Mouse (Mus musculus): Measurements from ENCODE around the gene Ptpn13. TPM values are rescaled to one million over a fixed set of nuclear protein-coding genes. Genes with fewer than 3 reads are reported as not detected.

Gene Ptpn13
- total RNA-seq, 2 experiments from 2014 or later = 9.8 TPM

DNA sequence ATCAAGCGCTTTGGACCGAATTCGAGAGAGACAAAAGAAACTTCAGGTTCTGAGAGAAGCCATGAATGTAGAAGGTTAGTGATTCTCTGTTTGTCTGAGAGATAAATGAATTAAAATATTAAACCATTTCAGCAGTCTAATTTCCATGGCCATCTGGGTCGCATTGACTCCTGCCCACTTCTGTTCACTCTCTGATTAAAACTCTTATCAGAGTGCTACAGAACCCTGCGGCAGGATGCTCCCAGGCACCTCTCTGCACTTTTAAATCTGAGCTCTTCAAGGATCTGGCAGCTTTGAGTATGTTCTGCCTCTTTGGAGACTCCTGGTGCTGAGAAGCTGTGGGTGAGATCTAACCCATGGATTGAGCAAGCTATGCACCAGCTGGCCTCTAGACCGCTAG is 76.8 kb downstream of the Ptpn13 start:
- intact Hi-C loops (cut with DNase I) = no loop called here
- no peak for DNase-seq

GRCm38 (mm10) chr5:103513162-103513561 is 88.2 kb downstream of the Ptpn13 start:
- DNase-seq = no peak

DNA sequence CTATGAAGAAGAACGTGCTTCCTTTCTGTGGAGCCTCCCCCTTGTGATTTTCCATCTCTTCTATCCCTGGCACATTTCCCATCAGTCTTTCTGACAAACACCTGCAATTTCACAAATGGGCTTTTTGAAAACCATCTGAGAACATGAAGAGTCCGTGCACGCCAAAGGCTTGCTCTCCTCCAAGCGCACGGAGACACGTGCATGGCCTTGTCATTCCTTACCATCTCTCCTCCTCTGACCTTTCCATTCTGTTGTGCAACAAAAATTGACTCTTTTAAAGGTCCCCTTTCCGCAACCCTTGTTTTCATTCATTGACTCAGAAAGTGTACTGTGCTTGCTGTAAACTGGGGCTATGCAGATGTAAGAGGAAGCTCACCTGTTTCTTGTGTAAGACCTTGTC is 89.4 kb downstream of the Ptpn13 start:
- DNase-seq = no peak
- intact Hi-C loops (cut with DNase I) = no loop called here

More at GRCm38 (mm10) chr5:103513162-103513561, 88.2 kb downstream of the Ptpn13 start:
- intact Hi-C loops (cut with DNase I) = no loop called here

DNA sequence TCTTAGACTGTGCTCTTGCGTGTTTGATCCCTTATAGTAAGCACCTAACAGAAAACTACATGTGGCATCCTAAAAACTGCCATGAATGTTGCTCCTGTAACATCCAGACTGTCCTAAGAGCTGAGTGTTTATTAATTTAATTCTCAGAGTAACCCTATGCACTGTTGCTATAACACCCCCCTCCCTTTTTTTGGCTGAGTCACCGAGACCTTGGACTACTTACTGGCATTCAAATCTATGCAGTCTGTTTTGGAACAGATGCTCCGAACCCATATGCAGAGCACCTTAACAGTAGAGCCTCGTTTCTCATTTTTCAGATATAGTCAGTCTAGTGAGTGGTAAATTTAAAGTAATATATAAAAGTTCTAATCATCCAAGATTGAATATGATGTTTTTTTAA is 90.9 kb downstream of the Ptpn13 start:
- intact Hi-C loops (cut with DNase I) = no loop called here
- DNase-seq = no peak

- no peak for DNase-seq
- intact Hi-C loops (cut with DNase I) = no loop called here
These were observed 91.6 kb downstream of the Ptpn13 start for GRCm38 (mm10) chr5:103516555-103516954.

- intact Hi-C loops (cut with DNase I) = no loop called here
- no peak for DNase-seq
These were observed 92.6 kb downstream of the Ptpn13 start for GRCm38 (mm10) chr5:103517641-103518040.

DNA sequence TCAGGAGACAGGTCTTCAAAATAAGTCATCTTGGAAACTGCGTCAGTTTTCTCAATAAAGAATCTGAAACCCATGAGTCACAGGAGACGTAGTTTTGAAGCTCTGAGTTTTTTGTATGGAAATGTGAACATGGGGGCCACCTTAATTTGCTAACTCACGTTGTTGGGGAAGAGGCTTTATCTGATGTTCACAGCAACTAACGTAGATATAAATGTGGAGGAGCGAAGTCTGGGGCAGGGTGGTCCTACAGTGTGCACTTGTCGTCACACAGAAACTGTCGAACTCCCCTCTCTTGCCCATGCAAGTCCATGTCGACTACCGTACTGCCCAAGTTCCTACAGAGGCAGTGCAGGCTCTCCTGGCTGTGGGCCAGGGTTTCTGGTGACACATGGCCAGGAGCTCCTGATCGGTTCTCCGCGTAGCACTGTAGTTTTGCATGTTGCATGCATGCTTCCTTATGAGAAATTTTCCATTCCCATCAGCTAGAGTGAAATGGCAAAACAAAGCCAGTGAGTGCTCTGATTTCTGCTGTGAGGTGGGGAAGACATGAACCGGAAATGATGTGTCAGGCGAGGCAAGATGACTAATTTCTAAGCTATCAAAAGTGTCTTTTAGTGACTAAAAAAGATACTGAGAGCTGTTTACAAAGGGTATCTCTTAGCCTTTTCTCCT is 93.9 kb downstream of the Ptpn13 start:
- DNase-seq = peak; percentile 55 to 75

GRCm38 (mm10) chr5:103522371-103522770 is 97.4 kb downstream of the Ptpn13 start:
- intact Hi-C loops (cut with DNase I) = no loop called here
- DNase-seq = no peak

More for the DNA sequence above, 93.9 kb downstream of the Ptpn13 start:
- intact Hi-C loops (cut with DNase I) = no loop called here

GRCm38 (mm10) chr5:103526668-103527436 is 101.9 kb downstream of the Ptpn13 start:
- no peak for DNase-seq
- intact Hi-C loops (cut with DNase I) = no loop called here

GRCm38 (mm10) chr5:103527437-103527718 is 102.4 kb downstream of the Ptpn13 start:
- peak in 1 of 2 experiments; percentile 7 for DNase-seq
- intact Hi-C loops (cut with DNase I) = no loop called here

GRCm38 (mm10) chr5:103530214-103530613 is 105.2 kb downstream of the Ptpn13 start:
- intact Hi-C loops (cut with DNase I) = no loop called here
- no peak for DNase-seq

- DNase-seq = no peak
- intact Hi-C loops (cut with DNase I) = no loop called here
These were observed 107.9 kb downstream of the Ptpn13 start for GRCm38 (mm10) chr5:103532841-103533390.

DNA sequence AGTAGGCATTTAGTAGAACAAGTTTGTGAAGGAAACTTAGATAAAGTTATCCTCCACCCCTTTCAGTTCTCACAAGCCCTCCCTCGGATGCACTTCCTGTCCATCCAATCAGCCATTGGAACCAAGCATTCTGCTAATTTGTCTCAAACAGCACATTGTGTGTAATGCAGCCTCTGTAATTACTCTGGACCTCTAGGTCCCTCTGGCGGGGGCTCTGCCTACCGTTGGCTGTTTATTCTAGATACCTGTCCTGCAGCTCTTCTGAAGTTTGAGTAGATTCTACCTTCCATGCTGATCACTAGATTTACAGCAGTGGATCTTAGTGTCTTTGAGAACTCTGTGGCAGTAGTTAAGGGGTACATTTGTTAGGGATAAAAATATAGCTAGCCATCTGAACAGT is 109.5 kb downstream of the Ptpn13 start:
- intact Hi-C loops (cut with DNase I) = no loop called here
- DNase-seq = peak; percentile 7 to 10

DNA sequence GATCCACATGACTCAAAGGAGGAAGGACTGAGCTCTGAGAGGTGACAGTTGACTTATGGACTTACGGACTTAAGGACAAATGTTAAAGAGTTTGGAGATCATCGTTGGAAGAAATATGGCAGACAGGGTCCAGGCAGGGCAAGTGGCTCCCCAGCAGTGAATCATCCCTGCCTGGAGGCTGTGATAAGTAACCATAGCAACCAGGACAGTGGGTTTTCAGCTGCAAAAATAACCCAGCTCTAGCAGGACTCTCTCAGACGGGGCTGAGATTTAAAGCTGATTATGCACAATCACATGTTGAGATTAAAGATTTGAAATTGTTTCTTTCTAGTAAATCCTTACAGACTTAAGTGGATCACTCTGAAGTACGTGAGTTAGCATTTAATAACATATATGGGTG is 112.4 kb downstream of the Ptpn13 start:
- intact Hi-C loops (cut with DNase I) = no loop called here
- no peak for DNase-seq

DNA sequence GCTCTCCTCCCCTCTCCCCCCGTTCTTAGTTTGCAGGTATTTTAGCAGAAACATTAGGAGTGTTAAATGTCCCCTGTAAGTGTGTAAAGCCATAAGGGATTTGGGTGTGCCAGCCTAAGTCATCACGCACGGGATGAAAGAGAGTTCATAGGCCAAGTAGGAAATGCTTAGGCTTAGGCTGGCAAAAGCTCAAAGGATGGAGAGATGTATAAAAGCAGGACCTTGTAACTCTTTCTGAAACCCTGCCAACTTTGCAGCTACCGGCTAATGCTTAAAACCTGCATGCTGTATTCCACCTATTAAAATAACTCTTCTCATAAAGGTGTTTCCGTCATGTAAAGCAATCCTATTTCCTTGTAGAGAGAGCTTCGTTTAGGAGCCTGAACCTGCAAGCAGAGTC is 115.6 kb downstream of the Ptpn13 start:
- DNase-seq = no peak
- intact Hi-C loops (cut with DNase I) = no loop called here

DNA sequence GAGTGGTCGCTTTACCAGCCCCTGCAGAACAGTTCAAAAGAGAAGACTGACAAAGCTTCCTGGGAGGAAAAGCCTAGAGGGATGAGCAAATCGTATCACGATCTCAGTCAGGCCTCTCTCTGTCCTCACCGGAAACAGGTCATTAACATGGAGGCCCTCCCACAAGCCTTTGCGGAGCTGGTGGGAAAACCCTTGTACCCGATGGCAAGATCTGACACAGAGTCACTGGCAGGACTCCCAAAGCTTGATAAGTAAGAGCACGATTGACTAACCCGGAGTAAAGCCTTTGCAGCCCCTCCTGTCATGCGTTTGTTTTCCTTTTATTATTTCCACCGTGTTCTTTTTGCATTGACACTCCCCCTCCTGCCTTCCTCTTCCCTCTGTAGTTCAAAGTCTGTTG is 116.1 kb downstream of the Ptpn13 start:
- intact Hi-C loops (cut with DNase I) = no loop called here
- no peak for DNase-seq

DNA sequence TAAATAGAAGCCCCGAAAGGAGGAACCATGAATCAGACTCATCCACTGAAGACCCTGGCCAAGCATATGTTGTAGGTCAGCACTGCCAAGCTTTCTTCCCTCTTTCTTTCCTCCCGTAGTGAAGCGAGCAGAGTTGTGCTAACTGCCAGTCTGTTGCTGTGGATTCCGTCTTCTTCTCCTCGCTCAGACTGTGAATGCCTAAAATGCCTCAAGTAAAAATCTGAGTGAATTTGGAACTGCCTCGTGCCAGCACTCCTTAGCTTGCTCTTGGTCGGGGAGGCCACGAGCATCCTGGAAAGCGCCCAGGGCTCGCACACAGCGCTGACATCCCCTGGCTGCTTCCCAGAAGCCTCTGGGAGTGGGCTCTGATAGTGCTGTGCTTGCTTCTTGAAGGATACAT is 116.5 kb downstream of the Ptpn13 start:
- intact Hi-C loops (cut with DNase I) = no loop called here
- DNase-seq = no peak

DNA sequence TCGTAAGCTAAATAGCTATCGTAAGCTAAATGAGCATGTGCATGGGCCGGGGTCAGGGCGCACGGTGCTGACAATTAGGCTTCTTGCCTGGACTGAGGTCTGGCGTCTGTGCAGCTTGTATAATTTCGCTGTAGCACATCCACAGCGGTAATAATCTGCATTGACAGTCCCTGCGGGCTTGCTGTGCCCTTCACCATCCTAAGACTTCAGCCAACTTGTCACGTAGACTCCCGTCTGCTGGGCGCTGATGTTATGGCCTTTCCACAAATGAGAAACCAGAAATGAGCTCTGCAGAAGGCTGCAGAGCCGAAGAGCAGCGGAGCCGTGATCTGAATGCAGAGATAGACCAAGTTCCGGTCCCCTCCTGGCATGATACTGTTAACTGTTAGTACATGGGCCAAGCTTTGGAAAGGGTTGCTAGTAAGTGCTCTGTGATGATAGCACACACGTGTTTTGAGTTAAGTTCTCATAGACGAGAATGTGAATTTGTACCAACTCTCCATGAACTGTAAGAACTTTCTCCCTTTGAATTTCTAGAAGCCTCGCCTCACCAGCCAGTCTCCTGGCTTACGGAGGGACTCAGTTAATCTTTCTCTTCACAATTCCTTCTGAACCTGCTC is 120.5 kb downstream of the Ptpn13 start:
- intact Hi-C loops (cut with DNase I) = no loop called here
- no peak for DNase-seq

GRCm38 (mm10) chr5:103554769-103555168 is 129.8 kb downstream of the Ptpn13 start:
- DNase-seq = no peak
- intact Hi-C loops (cut with DNase I) = no loop called here

- intact Hi-C loops (cut with DNase I) = no loop called here
- no peak for DNase-seq
These were observed 135.6 kb downstream of the Ptpn13 start for GRCm38 (mm10) chr5:103560546-103560945.

DNA sequence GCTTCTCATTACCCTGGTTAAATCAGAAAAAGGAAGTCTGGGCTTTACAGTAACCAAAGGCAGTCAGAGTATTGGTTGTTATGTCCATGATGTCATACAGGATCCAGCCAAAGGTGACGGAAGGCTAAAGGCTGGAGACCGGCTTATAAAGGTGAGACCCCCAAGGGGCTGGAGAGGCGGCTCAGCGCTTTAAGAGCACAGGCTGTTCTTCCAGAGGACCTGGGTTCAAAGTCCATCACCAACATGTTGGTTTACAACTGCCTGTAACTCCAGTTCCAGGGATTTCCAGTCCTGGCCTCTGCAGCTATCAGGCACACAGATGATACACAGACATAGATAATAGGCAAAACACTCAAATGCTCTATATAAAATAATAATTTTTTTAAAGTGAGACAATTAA is 143.0 kb downstream of the Ptpn13 start:
- intact Hi-C loops (cut with DNase I) = no loop called here
- no peak for DNase-seq

DNA sequence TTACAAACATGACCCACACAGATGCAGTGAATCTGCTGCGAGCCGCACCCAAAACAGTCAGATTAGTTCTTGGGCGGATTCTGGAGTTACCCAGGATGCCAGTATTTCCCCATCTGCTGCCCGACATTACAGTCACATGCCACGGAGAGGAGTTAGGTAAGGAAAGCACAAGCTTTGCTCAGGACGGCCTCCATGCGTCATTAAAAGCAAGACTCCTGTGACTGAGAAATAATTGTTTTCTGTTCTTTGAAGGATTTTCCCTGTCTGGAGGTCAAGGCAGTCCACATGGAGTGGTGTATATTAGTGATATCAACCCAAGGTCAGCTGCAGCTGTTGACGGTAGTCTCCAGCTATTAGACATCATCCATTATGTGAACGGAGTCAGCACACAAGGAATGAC is 144.5 kb downstream of the Ptpn13 start:
- no peak for DNase-seq
- intact Hi-C loops (cut with DNase I) = no loop called here

Measured in heart, postnatal 10 days (tissue).